Mouse (Mus musculus) bone marrow, adult 2 months (tissue): ENCODE measurements around the gene Mdn1.

Experiments
- CTCF ChIP-seq: fragments of 200-500 bp; IDR thresholded peaks from 2 replicates; pipeline ENCODE4 v1.5.1; 2011; ENCODE audit warnings: low read length, control low read depth; ENCODE audit not compliant: control insufficient read depth, insufficient read depth
- POLR2A ChIP-seq: fragments of 200-500 bp; IDR thresholded peaks from 2 replicates; pipeline ENCODE4 v1.6.1; 2011; ENCODE audit warnings: low read depth, mild to moderate bottlenecking, control low read depth, low read length, borderline replicate concordance; ENCODE audit not compliant: control insufficient read depth

DNA sequence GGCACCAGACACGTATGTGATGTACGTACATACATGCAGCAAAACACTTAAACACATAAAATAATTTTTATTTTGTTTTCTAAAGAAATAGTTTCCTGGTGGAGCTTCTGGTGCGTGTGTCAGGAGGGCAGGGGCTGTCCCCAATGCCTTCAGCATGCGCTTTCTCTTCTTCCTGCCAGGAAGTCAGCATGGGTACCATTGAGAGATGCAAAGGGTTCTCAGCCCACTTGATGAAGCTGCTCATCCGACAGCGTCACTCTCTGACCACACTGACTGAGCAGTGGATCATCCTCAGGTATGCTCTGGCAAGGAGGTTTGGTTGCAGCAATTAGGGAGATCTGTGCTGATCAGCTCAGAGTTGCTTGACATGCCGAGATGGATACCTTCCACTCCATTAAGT, 91.5 kb downstream of the Mdn1 start:
- TF ChIP-seq CTCF (no peak), POLR2A (no peak)
